Mouse (Mus musculus): ENCODE measurements around the gene Dpf3.

GRCm38 (mm10) chr12:83411721-83412521 is 75.6 kb downstream of the Dpf3 start:
- TF ChIP-seq POLR2A (IDR thresholded peaks at IDR 0.05; ENCODE audit: control insufficient read depth, low read depth, low read length) (no peak), CTCF (IDR thresholded peaks at IDR 0.05; ENCODE audit: control insufficient read depth, insufficient read depth, insufficient replicate concordance, low read depth, low read length) (no peak)

Data from testis, adult 2 months (tissue).